Mouse (Mus musculus) kidney, adult 2 months (tissue): ENCODE measurements around the gene Gpr4. TPM values are rescaled to one million over a fixed set of nuclear protein-coding genes. Genes with fewer than 3 reads are reported as not detected.

ENCODE experiments used
- DNase-seq: peaks from one replicate; pipeline ENCODE4 v3.0.0; 2021
- H3K27ac ChIP-seq: fragments of 200-500 bp; 2 replicates; pipeline ENCODE4 v1.5.1; 2012; ENCODE audit warnings: low read depth, low read length, control low read depth, inconsistent platforms; ENCODE audit not compliant: insufficient read depth
- H3K27me3 ChIP-seq: fragments of 200-500 bp; replicated peaks from 2 replicates; pipeline ENCODE4 v1.6.1; 2012; ENCODE audit warnings: mild to moderate bottlenecking, moderate library complexity, low read length, inconsistent platforms; ENCODE audit not compliant: control insufficient read depth, insufficient read depth
- H3K36me3 ChIP-seq: fragments of 200-500 bp; 2 replicates; pipeline ENCODE4 v1.6.1; 2012; ENCODE audit warnings: mild to moderate bottlenecking, moderate library complexity, low read length, inconsistent platforms; ENCODE audit not compliant: control insufficient read depth, insufficient read depth
- H3K4me1 ChIP-seq: fragments of 200-500 bp; 2 replicates; pipeline ENCODE4 v1.6.1; 2011; ENCODE audit warnings: low read length; ENCODE audit not compliant: control insufficient read depth, insufficient read depth
- H3K4me3 ChIP-seq: fragments of 200-500 bp; 2 replicates; pipeline ENCODE4 v1.5.1; 2011; ENCODE audit warnings: mild to moderate bottlenecking, low read depth, low read length, control low read depth; ENCODE audit not compliant: insufficient read depth
- CTCF ChIP-seq: fragments of 200-500 bp; conservative IDR thresholded peaks from 2 replicates; pipeline ENCODE4 v1.5.1; 2011; ENCODE audit warnings: low read depth, mild to moderate bottlenecking, control low read depth, low read length, moderate library complexity, mixed read lengths; ENCODE audit not compliant: insufficient read depth, insufficient read length
- POLR2A ChIP-seq: fragments of 200-500 bp; IDR thresholded peaks from one replicate; pipeline ENCODE4 v1.6.1; 2011; ENCODE audit warnings: low read depth, low read length, control low read depth
- WGBS: fragments of 180-500 bp; shearing (Covaris S2); methylation state at CpG from one replicate; pipeline ENCODE4 v1.1.7; 2018; 5-methylcytosine and 5-hydroxymethylcytosine counted together
- polyA plus RNA-seq: library from polyadenylated mRNA; depleted of rRNA; stranded (reverse); fragments of >200 nt; gene quantifications from 2 replicates; pipeline ENCODE4 v1.2.3, GENCODE M21; 2012

The Gpr4 gene
- polyA plus RNA-seq, 1 experiment: 10.1 TPM

- no peak for DNase-seq
- WGBS: 97% methylated on average over 4 of the region's 4 CpGs
- H3K4me3 ChIP-seq: no peak overlapping the region
- no peak for TF ChIP-seq POLR2A
- TF ChIP-seq CTCF: no peak
- peaks cover 1% of the 10 kb centered on the region; the same call in 1 of the 2 replicates for H3K36me3 ChIP-seq
- no peaks in the 10 kb centered on the region for H3K27me3 ChIP-seq
- H3K27ac ChIP-seq: no peak overlapping the region
- H3K4me1 ChIP-seq: no peaks in the 10 kb centered on the region
Measured at GRCm38 (mm10) chr7:19194676-19195075, 17.7 kb upstream of the Gpr4 start.

GRCm38 (mm10) chr7:19196676-19197075 is 15.7 kb upstream of the Gpr4 start:
- peak; percentile 50 for DNase-seq
- no peak overlapping the region for H3K4me3 ChIP-seq
- TF ChIP-seq CTCF (peak; percentile 64), POLR2A (no peak)
- no peaks in the 10 kb centered on the region for H3K4me1 ChIP-seq
- peaks cover 1% of the 10 kb centered on the region; the same call in 1 of the 2 replicates for H3K36me3 ChIP-seq
- no peaks in the 10 kb centered on the region for H3K27me3 ChIP-seq
- 61% methylated on average over 6 of the region's 6 CpGs for WGBS
- H3K27ac ChIP-seq: no peak overlapping the region

GRCm38 (mm10) chr7:19197985-19198384 is 14.4 kb upstream of the Gpr4 start:
- Histone ChIP-seq H3K4me3 (no peak overlapping the region), H3K27ac (no peak overlapping the region), H3K4me1 (no peaks in the 10 kb centered on the region), H3K36me3 (no peaks in the 10 kb centered on the region; the same call in 1 of the 2 replicates), H3K27me3 (no peaks in the 10 kb centered on the region)
- no peak for DNase-seq
- WGBS: 46% methylated on average over 2 of the region's 2 CpGs
- TF ChIP-seq CTCF: peak; percentile 66
- TF ChIP-seq POLR2A: no peak

GRCm38 (mm10) chr7:19201660-19202059 is 10.7 kb upstream of the Gpr4 start:
- Histone ChIP-seq H3K4me3 (no peak overlapping the region), H3K4me1 (no peaks in the 10 kb centered on the region), H3K27ac (no peak overlapping the region), H3K27me3 (no peaks in the 10 kb centered on the region), H3K36me3 (no peaks in the 10 kb centered on the region; the same call in 1 of the 2 replicates)
- WGBS: 83% methylated on average over 15 of the region's 15 CpGs
- TF ChIP-seq POLR2A (no peak), CTCF (no peak)
- DNase-seq: no peak

GRCm38 (mm10) chr7:19202065-19202850 is 10.1 kb upstream of the Gpr4 start:
- H3K27ac ChIP-seq: no peak overlapping the region
- 80% methylated on average over 15 of the region's 15 CpGs for WGBS
- no peak overlapping the region for H3K4me3 ChIP-seq
- no peaks in the 10 kb centered on the region for H3K27me3 ChIP-seq
- no peak for DNase-seq
- no peaks in the 10 kb centered on the region for H3K4me1 ChIP-seq
- no peaks in the 10 kb centered on the region; the same call in 1 of the 2 replicates for H3K36me3 ChIP-seq
- no peak for TF ChIP-seq CTCF
- no peak for TF ChIP-seq POLR2A

GRCm38 (mm10) chr7:19208201-19208910 is 4.0 kb upstream of the Gpr4 start:
- Histone ChIP-seq H3K4me1 (no peaks in the 10 kb centered on the region), H3K27me3 (no peaks in the 10 kb centered on the region), H3K27ac (no peak overlapping the region), H3K36me3 (no peaks in the 10 kb centered on the region; the same call in 1 of the 2 replicates), H3K4me3 (no peak overlapping the region)
- 86% methylated on average over 13 of the region's 13 CpGs for WGBS
- no peak for TF ChIP-seq POLR2A
- TF ChIP-seq CTCF: no peak
- no peak for DNase-seq

GRCm38 (mm10) chr7:19208944-19209472 is 3.3 kb upstream of the Gpr4 start:
- Histone ChIP-seq H3K27ac (no peak overlapping the region), H3K36me3 (no peaks in the 10 kb centered on the region; the same call in 1 of the 2 replicates), H3K4me3 (no peak overlapping the region), H3K27me3 (no peaks in the 10 kb centered on the region), H3K4me1 (no peaks in the 10 kb centered on the region)
- 46% methylated on average over 7 of the region's 7 CpGs for WGBS
- DNase-seq: peak; percentile 66
- TF ChIP-seq CTCF: peak; percentile 34; the same call in 1 of the 2 replicates
- TF ChIP-seq POLR2A: no peak
